Mouse (Mus musculus) left cerebral cortex, adult 8-10 months (tissue): ENCODE measurements around the gene Galk2. TPM values are rescaled to one million over a fixed set of nuclear protein-coding genes. Genes with fewer than 3 reads are reported as not detected.
A peak's percentile ranks its signal among the peaks of the same experiment; 100 is the strongest.

Experiments used
- DNase-seq, 2 experiments: peaks; one replicate each; pipeline ENCODE4 v3.0.0; 2022; ENCODE audit warnings: low spot score in 2 of 2
- total RNA-seq, 4 experiments: library from RNA; stranded (reverse); gene quantifications; 2 replicates each; pipeline ENCODE4 v1.2.4; 2022

Gene Galk2
- total RNA-seq, result 10 to 100 TPM; 29.2 to 34.3 (median 32.6) TPM

DNA sequence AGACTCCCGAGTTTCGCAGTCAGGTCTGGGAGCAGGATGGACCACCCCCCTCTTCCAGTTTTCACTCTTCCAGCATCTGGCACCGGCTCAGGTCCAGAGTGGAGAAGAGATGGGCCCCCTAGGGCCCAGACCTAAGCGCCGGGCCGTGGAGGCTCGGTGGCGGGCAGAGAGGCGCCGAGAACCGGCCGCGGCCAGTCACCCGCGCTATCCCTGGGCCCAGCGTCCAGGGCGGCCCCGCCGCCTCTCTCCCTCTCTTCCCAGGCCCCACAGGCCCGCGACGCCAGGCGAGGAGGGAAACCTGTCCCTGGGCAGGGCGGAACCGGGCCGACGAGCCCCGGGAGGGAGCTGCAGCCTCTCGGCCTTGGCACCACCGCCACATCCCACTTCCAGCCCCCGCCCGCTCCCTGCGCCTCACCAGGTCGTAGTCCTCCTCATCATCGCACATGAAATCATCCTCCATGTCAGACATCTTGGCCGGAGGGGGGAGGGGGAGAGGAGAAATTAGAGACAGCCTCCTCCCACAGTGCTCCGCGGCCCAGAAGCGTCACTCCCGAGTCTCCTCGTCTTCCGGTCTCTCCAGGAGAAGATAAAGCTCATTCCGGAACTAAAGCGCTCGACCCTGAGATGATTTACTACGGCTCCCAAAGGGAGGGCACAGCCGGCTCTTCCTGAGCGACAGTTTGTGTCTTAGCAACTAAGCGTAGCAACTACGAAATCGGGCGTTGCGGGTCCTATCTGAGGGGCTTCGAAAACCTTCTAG, at the start of gene Galk2, which contains the start of gene Cops2:
Galk2 (plus strand) TSS at position 589 of the 760 bp plus-strand sequence.
Cops2 (minus strand) TSS at position 619 of the 760 bp plus-strand sequence.
- DNase-seq, result peak; percentile 85 to 96

DNA sequence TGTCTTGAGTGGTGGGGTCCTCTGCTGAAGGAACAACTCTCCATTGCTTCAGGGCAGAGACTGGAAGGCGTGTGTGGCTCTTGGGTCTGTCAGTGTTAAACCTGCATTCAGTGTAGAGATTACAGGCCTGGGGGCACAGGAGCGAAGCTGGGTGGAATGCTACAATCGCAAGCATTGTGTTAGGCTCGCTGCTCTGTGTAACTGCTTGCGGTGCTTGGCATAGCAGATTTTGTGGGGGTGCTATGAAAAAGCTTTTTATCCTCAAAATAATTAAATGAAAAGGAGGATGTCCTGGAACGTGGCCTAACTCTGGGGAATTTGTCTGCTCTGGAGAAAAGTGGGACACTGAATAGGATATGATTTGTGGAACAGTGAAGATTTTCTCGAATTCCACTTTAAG, 49.4 kb upstream of the Galk2 start:
- peak in 1 of 2 experiments; percentile 44 for DNase-seq

GRCm38 (mm10) chr2:125811332-125811731, 47.6 kb upstream of the Galk2 start:
- DNase-seq, result peak in 1 of 2 experiments; percentile 22

DNA sequence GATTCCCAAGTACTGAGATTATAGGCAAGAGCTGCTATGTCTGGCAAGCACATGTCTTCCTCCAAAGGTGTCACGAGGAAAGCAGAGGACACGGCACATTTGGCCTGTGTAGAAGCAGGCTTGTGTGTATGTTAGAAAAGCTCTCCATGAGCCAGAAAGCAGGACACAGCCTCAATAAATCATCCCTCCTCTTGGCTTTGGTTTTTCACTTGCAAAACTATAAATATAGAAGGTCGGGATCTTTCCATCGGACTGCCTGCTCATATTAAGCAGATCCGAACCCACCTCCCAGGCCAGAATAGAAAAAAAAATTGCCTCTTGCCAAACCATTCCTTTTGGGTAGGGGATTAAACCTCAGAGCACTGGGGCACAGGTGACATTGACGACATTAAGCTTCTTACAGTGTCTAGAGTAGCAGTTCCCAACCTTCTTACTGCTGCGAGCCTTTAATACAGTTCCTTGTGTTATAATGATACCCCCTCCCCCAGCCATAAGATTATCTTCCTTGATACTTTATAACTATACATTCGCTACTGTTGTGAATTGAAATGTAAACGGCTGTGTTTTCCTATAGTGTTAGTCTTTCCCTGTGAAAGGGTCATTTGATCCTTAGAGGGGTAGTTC, 44.8 kb upstream of the Galk2 start:
- no peak for DNase-seq

DNA sequence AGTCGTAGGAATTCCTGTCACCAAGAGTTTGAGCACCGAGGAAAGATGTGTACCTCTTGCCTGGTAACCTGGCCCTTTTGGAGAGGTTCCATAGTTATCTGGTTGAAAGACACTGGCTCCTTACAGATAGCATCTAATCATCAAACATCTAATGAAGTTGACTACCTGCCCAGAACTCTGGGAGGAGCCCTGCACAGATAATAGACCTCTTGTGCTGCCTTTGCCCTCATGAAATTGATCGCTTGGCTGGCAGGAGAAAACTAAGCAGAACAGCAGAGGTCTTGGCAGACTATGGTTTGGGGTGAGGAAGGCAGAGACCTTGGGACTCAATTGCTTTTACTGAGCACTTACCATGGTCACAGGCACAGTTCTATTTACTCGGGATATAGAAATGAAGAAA, 38.5 kb upstream of the Galk2 start:
- no peak for DNase-seq

GRCm38 (mm10) chr2:125826201-125826600, 32.7 kb upstream of the Galk2 start:
- DNase-seq, result no peak

GRCm38 (mm10) chr2:125827898-125828297, 31.0 kb upstream of the Galk2 start:
- DNase-seq, result no peak

GRCm38 (mm10) chr2:125829924-125830323, 29.0 kb upstream of the Galk2 start:
- DNase-seq, result no peak

DNA sequence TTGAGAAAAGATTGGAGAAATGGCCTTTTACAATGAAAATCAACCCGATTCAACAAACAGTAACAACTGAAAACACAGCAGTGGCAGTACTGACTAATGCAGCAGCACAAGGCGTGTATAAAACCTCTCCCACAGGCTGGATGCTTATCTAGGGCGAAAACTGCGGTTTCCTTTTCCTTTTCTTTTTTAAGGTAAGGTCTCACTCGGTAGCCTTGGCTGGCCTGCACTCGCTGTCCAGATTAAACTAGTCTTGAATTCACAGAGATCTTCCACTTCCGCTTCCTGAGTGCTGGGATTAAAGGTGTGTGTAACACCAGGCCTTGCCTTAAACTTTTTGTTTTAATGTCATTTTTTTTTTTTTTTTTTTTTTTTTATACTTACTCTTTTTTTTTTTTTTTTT, 20.8 kb upstream of the Galk2 start:
- no peak for DNase-seq

DNA sequence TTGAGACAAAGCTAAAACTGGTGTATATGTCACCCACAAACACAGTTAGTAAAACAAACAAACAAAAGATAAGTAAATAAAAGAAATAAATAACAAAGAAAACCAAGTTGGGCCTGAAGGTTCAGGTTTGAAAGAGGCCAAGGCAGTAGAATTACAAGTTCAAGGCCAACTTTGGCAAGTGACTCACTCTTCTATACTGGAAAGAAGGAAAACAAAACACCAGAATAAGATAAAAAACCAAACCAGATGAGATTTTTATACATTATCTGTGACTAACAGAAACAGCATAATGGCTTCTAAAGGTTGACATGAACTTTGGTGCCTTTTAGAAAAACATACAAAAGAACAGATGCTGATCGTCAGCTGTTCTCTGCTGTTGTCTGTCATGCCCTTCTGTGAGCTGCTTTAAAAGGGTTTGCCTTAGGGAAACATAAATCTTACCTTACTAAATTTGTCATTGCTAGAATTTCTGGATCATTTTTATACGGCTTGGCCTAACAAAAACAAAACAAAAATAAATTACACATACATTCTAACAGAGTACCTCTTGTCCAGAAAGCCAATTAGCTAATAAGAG, 20.1 kb upstream of the Galk2 start:
- DNase-seq, result no peak

GRCm38 (mm10) chr2:125851237-125851636, 7.7 kb upstream of the Galk2 start:
- no peak for DNase-seq

DNA sequence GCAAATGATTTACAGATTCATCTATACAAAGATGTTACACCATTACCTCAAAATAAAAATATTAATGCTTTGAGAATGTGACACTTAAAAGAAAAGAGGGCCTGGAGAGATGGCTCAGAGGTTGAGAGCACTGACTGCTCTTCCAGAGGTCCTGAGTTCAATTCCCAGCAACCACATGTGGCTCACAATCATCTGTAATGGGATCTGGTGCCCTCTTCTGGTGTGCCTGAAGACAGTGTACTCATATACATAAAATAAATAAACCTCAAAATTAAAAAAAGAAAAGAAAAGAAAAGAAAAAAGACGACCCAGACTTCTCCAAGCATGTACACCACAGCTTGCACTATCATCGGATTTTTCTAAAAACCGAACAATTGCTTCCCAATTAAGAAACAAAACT, 1.2 kb upstream of the Galk2 start:
- DNase-seq, result no peak

GRCm38 (mm10) chr2:125863799-125864198, 4.9 kb downstream of the Galk2 start:
- no peak for DNase-seq

DNA sequence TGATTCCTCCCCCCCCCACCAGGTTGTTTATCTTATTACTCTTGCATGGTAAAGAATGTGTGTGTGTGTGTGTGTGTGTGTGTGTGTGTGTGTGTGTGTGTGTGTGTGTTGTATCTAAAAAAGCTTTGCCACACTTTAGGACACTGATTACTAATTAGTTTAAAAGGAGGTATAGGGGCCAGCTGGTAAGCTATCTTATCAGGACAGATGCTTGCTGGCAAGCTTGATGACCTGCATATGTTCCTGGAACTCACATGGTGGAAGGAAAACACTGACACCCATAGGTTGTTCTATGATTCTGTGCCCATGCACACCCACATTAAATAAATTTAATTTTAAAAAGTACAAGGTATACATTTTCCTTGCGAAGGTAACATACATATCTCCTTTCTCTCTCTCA, 5.6 kb downstream of the Galk2 start:
- DNase-seq, result no peak

DNA sequence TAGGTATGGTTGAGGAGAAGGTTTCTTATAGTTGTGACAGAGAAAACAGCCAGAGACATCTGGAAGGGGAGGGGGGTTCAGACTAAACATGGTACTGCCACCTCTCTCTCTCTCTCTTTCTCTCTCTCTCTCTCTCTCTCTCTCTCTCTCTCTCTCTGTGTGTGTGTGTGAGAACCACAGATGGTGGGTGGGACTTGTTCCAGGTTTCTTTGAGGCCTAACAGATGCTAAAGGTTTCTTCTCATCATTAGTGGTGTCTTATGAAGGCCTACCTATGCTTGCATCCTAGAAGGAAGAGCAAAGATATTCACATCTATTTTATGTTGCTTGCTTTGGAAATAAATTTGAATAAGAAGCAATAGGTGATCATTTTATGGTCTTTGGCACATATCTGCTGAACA, 6.7 kb downstream of the Galk2 start:
- DNase-seq, result no peak

DNA sequence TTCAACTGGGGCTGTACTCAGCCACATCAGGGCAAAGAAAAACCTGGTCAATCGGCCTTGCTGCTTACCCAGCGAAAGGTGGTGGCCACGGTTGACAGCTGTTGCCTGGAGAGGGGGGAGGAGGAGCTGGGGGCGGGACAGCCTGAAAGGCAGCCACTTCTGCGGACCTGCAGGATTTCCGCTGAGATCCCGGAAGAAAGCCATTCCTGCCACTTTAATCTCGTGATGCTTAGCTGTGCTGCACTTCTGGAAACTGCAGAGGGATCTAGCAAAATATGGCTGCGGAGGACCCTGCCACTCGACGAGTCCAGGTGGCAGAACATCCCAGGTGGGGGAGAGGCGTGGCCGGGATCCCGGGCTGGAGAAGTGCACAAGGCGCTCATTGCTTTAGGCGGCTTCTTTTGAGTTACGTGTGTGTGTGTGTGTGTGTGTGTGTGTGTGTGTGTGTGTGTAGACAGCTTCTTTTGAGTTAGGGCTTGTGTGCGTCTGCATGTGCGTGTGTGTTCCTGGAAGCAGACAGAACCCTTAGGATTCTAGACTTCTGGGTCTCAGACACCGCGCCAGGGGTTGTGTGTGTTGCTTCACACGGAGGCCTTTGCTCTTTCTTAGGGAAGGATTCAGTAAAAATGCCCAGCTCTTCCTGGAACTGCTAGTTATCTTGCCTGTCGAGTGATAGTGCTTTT, 7.3 kb downstream of the Galk2 start:
- DNase-seq, result peak; percentile 34 to 37

GRCm38 (mm10) chr2:125868301-125868700, 9.4 kb downstream of the Galk2 start:
- no peak for DNase-seq

DNA sequence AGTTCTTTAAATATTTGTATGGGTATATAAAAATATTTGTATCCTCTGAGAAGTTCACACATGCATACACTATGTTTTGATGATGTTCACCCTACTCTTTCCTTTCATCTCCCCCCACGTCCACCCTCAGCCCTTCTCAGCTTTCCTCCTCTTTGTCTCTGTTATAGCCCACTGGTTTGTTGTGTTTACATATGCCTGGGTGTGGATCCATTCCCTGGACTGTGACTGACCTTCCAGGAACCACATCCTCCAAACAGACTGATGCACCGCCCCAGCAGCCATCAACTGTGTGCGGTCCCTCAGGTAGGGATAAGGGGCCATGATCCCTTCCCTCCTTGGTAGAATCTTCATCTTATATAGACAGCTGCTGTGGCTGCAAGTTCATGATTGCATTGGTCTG, 11.2 kb downstream of the Galk2 start:
- DNase-seq, result no peak

DNA sequence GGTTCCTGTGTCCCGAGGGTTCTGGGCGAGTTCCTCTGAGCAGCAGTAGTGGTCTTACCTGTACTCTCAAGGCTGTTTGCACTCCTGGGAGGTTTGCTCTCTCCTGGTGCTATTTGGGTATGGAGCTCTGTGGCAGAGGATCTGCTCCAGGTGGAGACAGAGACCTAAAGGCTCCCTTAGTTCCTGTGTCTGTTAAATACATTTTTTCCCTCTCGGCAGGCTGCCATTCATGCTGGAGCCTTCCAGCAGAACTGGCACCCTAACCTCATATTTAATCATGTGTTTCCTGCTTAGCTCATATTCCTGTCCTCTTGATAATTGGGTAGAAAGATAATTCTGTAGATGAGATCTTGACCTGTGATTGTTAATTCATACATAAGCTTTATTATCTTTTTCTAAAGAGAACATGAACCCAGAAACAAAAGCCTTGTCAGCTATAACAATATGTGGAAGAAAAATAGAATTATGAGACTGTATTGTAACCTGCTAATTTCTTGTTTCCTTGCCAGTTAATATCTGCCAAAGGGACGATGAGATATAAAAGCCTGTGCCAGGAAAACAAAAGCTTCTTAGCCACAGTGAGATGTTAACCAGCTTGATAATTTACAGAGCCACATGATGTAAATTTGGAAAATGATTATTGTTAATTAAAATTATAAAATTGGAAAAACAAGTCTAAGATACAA, 27.1 kb downstream of the Galk2 start:
- DNase-seq, result no peak

- no peak for DNase-seq
These were observed 34.2 kb downstream of the Galk2 start for GRCm38 (mm10) chr2:125893096-125893495.

GRCm38 (mm10) chr2:125895099-125895498, 36.2 kb downstream of the Galk2 start:
- DNase-seq, result no peak
